Mouse (Mus musculus) thymus, postnatal 0 days (tissue): ENCODE data around the gene Gng3. TPM values are rescaled to one million over a fixed set of nuclear protein-coding genes. Genes with fewer than 3 reads are reported as not detected.
"Not testable (repeated sequence)": the region's sequence is repeated elsewhere in the genome, so short reads cannot be mapped to it uniquely, and the experiment has no call there.

Experiments
- DNase-seq: peaks from one replicate; pipeline ENCODE4 v3.0.0-alpha.2; 2015; ENCODE audit warnings: low spot score
- polyA plus RNA-seq: library from polyadenylated mRNA; unstranded; fragments of >200 nt; fragmentation: Nextera tagmentation; extraction: Ambion mirVana; gene quantifications from 2 replicates; pipeline ENCODE4 v1.2.1, GENCODE M21; 2015

The Gng3 gene
- polyA plus RNA-seq: 0.36 and 0.66 TPM in 2 replicates

DNA sequence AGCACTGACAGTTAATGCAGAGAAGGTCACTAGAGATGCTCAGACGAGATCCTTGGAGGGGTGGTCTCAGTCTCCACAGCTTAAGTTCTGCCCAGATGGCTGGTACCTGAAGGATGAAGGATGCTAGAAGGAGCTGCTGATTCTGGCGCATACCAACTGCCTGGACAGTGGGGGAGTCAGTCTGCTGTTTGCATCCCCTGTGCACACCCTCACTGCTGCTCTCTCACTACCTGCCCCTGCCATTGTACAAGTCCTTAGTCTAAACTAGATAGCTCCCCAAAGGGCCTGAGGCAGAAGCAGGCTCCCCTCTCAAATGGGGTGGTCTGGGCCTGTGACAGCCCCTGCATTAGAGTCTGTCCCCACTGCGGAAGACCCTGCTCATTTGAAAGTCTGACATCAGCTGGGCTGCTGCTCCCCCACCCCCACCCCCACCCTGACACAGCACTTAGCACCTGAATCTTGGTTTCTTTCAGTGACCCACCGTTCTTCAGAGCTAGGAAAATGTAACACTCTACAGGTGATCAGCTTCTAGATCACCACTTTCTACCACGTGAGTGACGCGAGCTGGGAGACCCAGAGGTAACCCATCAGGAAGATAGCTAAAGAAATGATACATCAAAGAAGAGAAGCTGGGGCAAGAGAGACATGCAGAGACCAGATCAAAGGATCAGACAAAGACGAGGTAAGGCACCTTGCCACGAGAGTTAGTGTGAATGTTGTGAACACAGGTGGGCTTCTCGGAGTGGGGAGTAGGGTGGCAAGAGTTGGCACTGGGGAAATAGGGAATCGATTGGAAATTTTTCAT lies at the start of gene Gng3:
Gng3 (minus strand) TSS at position 92 of the 805 bp plus-strand sequence.
- DNase-seq: no peak

DNA sequence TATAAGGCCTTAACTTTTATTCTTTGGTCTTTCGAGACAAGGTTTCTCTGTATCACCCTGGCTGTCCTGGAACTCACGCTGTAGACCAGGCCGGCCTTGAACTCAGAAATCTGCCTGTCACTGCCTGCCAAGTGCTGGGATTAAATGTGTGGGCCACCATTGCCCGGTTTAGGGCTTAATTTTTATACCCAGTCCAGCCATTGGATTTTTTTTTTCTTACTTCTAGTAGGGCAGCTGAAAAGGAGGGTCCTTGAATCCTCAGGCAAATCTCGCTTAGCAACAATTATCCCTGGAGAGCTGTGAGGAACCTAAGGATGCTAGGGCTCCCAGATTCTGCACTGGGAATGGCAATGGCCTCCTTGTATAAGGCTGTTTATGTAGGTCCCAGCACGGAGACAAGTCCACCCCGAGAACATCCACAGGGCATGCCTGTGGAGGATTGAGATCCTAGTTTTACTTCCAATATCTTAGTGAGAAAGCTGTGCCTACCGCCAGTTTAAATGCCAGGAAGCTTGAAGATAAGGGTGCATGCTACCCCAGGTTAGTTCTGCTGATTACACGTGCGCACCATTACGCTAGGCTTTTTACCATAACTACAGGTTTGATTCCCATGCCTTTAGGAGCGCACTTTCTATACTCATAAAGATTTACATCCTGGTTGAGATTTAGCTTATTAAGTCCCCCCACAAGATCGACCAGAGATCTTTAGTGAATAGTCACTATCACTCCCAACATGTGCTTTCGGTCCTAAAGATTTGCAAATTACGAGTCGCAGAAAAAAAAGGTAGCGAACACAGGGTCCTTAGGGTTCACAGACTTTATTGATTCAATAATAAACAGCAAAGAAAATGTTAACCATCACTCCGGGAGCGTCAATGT lies 48.8 kb upstream of the Gng3 start:
- DNase-seq: no peak

DNA sequence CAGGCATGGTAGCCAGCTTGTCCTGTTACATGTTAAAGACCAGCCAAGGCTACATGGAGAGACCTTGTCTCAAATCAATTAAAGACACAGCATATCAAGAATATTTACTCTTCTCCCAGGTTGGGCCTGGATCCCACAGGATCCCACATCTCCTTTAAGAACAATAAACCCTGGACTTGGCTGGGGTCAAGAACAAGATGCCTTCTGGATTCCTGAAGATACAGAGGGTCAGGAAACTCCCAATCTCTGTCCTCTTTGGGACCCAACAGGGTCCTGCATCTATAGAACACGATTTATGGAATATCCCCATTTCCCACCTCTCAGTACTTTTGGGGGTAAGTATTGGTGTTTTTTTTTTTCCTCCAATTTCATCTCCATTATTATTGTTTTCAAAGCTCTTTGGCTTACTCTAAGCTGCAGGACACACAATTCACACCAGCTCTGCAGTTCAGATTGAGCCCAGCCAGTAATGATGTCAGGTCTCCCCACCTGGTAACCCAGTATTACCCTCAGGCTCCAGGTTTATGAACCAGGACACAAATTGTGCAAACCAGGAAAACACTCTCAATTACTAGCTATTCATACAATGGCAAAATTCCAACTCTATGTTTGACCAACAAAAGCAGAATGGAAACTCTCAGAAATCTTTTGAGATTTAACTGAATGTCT lies 48.1 kb upstream of the Gng3 start:
- no peak for DNase-seq

DNA sequence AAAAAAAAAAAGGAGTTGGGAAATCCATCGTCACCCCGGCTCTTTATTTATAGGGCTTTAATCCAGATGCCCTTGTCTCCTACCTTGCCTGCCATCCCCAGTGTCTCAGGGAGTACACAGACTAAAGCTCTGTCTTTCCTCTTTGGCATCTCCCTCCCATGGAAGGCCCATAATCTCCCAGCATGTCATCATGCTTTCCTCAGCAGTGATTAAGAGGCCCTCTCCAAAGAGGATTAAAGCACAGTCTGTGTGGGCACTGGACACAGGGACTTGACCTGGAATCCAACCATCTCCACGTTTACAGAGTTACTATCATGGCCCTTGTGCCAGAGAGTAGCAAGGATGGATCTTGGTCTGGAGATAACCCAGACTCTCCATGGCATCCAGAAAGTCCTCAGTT lies 44.6 kb upstream of the Gng3 start, which contains the start of the genes Lbhd1 and Gm49403:
Lbhd1 (plus strand) TSS at position 117 of the 400 bp plus-strand sequence.
Gm49403 (plus strand) TSS at position 315 of the 400 bp plus-strand sequence.
- DNase-seq: no peak

DNA sequence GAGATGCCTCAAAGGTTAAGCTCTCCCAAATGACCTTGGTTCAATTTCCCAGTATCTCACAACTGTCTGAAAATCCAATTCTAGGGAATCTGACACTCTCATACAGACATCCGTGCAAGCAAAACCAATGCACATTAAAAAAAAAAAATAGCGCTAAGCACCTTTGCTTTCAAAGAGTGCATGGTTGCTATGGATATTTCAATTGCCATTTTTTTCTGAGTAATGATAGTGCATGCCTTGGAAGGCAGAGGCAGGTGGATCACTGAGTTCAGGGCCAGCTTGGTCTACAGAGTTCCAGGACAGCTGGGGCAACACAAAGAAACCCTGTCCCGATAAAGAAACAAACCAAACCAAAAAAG lies 42.0 kb upstream of the Gng3 start:
- no peak for DNase-seq

DNA sequence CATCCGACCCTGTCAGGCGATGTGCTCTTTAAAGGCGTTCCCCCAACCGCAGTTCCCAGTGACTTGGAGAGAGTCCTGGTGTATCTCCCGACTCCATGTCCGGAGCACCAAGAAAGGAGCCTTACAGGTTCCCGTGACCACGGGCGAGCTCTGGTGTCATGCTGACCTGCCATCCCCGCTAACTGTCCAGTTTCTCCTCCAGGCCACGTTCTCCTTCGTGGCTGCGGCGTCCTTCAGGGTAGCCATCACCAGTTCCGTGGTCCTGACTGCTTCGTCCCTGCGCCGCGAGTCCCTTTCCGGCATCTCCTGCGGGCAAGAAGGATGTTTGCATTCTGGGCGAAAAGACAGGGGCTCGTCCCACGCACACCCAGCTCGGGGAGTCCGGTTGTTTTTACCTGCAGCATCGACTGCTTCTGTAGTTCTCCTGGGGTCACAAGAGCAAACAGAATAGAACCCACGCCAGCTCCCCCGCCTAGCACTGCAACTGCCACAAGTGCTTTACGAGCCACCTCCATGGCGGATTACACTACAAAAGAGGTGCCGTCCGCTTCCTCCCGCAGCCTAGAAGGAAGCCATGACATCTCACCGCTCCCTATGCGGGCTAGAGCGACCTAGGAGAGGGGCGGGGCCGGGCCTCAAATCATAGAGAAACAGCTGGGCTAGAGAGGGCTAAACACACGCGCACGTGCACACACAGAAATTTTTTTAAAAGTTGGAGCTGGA lies 41.5 kb upstream of the Gng3 start, which contains the start of gene Uqcc3:
Uqcc3 (minus strand) TSS at position 613 of the 723 bp plus-strand sequence.
- DNase-seq: peak; percentile 92

DNA sequence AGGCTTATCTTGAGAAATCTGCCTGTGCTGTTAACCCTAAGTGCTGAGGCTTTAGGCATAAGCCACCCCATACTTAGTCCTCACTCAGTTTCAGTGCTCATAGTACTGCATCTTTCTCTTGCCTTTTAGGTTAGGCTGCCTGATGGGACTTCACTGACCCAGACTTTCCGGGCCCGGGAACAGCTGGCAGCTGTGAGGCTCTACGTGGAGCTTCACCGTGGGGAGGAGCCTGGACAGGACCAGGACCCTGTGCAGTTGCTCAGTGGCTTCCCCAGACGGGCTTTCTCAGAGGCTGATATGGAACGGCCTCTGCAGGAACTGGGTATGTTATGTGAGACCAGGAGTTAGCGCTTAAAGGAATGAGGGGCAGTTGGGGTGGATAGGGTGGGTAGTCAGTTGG lies 36.0 kb upstream of the Gng3 start:
- DNase-seq: no peak

DNA sequence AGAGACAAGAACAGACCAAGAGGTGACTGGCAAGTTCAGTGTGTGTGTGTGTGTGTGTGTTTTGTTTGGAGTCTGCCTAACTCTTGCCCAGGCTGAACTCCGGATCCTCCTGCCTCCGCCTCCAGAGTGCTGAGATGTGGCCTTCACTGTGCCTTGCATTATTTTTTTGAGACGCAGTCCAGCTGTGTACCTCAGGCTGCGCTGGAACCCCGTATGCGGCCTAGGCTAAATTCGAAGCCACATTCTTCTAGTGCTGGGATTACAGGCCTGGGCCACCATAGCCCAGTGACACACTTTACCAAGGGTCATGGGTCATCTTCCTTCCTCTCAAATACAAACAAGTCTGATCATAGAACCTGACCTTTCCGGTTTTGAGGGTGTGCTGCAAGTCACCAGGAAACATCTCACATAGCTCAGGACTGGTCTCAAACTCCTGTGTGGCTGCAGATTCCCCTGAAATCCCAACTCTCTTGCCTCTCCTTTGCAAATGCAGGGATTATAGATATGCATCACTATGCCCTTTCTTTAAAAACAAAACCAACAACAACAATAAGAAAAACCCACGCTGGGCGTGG lies 33.4 kb upstream of the Gng3 start:
- DNase-seq: no peak

DNA sequence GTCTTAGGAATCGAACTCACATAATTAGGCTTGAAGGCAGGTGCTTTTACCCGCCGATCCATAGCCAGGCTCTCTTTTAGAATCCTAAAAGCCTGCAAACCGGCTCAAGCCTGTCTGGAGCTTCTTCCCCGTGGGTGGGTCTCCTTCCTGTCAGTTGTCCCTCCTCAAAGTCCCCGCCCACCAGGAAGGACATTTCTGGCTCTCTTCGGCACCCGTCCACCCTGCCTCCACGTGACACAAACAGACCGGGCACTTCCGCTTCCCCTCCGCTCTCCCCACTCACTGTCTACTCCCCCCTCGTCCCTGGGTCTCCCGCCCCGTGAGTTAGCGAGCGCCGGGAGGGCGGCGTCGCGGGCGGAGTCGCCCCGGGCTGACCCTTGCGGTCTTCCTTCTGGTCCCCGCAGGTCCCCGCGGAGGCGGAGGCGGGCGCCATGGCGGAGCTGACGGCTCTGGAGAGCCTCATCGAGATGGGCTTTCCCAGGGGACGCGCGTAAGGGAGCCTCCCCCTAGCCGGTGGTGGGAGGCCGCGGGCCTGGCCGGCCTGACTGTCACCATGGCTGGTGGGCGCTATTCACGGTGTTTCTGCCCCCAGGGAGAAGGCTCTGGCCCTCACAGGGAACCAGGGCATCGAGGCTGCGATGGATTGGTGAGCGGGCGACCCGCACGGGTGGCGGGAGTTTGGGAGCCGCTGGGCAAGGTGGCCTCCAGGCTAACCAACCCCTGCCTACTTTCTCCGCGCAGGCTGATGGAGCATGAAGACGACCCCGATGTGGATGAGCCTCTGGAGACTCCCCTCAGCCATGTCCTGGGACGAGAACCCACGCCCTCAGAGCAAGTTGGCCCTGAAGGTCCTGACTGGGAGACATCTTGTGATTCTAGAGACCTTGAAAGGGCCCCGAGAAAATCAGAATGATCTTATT lies 32.5 kb upstream of the Gng3 start, which contains the start of gene Ubxn1:
Ubxn1 (plus strand) TSS at position 230 of the 920 bp plus-strand sequence.
- peak; percentile 96 for DNase-seq

DNA sequence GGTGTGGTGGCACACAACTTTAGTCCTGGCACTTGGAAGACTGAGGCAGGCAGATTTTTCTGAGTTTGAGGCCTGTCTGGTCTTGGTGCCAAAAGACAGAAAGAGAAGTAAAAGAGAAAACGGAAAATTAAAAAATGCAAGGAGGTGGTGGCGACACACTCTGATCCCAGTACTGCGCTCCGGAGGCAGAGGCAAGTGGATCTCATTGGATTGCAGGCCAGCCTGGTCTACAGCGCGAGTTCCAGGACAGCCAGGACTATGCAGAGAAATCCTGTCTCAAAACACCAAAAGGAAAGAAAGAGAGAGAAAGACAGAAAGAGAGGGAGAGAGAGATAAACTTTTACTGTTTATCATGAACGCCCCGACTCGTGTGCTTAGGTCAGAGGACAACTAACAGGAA lies 31.8 kb upstream of the Gng3 start:
- no peak for DNase-seq

DNA sequence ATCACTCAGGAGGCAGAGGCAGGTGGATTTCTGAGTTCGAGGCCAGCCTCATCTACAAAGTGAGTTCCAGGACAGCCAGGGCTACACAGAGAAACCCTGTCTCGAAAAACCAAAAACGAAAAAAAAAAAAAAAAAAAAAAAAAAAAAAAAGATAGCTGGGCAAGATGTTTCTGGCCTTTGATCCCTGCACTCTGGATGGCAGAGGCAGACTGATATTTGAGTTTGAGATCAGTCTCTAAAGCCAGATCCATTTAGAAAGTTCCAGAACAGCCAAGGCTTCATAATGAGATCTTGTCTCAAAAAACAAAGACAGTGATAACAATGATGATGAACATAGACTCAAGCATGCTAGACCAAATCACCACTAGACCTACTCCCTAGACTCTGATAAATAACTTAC lies 31.4 kb upstream of the Gng3 start:
- DNase-seq: not testable (repeated sequence)

DNA sequence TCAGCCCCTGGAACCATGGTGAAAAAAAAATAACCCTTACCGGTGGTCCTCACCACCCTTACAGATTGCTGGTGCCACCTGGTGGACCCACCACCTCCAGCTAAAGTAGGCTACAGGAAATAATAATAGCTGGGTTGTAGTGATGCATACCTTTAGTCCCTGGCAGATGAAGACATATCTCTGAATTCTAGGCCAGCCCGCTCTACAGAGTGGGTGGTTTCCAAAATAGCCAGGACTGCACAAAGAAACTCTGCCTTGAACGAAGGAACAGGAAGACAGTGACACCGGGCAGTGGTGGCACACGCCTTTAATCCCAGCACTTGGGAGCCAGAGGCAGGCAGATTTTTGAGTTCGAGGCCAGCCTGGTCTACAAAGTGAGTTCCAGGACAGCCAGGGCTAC lies 25.3 kb upstream of the Gng3 start:
- DNase-seq: no peak

DNA sequence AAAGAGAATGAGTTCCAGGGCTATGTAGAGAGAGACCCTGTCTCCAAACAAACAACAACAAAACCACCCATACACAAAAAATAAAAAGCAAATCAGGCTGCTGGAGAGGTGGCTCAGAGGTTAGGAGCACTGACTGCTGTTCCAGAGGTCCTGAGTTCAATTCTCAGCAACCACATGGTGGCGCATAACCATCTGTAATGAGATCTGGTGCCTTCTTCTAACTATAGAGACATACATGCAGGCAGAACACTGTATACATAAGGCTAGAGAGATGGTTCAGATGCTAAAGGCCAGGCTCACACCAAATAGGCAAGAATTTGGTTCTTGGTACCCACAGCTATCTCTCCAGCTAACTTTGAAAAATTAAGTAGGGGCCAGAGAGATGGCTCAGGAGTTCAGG lies 20.0 kb upstream of the Gng3 start:
- DNase-seq: peak; percentile 64

DNA sequence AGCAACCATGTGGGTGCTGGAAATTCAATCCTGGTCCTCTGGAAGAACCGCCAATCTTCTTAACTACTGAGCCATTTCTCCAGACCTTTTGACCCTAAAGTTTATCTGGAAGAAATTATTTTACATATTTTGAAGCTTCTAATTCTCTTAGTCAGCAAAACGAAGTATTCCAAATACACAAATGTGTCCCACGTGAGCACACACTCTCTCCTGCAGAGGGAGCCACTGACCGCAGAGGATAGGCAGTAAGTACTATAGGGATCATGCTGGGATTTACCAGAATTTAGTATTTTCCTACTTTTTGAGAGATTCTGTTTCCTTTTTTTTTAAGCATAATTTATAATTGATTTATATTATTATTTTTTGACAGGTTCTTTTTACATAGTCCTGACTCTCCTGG lies 18.7 kb upstream of the Gng3 start:
- DNase-seq: peak; percentile 54

DNA sequence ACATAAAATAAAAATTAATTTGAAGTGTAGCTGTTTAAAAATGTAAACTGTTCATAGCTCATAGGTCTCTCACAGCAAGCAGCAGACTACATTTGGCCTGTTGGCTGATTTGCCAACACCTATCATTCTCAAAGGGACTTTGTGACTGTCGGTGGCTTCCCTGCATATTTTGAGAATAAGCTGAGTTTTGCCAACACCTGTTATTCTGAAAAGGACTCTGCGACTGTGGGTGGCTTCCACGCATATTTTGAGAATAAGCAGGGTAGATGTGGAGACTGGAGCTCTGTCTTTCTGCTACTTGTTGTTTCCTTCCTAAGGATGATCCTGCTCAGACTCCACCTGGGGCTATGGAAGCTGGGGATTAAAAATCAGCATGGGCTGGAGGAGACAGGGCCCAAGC lies 14.1 kb upstream of the Gng3 start:
- no peak for DNase-seq

DNA sequence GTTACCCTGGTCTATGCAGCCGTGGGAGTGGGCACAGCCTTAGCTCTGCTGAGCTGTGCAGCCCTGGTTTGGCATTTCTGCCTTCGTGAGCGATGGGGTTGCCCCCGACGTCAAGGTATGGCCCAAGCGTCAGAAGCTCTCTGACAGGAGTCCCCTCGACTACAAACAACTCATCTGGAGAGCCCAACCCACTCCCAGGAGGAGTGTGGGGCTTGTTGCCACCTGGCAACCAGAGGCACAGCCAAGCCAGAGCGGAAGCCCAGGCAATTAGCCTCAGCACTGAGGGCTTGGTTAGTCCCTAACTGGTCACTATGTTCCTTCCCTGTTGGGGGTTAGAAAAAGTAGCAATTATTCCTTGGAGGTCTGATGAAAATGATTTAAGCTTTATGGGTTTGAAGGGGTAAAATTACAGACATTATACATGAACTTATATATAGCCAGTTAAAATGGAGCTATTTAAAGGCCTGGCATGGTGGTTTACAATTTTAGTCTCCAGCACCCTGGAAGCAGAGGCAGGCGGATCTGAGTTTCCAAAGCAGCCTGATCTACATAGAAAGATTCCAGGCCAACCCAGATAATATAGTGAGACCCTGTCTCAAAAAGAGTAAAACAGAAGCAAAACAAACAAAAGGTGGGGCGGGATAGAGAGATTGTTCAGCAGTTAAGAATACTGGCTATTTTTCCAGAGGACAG lies 13.4 kb upstream of the Gng3 start:
- DNase-seq: no peak

DNA sequence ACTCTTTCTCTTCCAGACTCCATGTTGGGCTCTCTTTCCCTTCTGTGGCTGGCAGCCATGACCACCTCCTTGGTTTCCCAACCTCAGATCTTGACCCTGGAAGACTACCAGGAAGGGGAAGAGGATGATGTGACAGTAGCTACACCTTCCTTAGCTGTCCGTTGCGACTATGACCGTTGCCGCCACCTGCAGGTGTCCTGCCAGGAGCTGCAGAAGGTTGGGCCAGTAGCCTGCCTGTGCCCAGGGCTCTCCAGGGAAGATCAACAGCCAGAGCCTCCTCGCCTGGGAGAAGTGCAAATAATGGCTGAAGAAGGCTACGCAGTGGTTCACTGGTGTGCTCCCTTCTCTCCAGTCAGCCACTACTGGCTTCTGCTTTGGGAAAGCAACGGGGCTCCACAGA lies 12.6 kb upstream of the Gng3 start:
- DNase-seq: no peak

DNA sequence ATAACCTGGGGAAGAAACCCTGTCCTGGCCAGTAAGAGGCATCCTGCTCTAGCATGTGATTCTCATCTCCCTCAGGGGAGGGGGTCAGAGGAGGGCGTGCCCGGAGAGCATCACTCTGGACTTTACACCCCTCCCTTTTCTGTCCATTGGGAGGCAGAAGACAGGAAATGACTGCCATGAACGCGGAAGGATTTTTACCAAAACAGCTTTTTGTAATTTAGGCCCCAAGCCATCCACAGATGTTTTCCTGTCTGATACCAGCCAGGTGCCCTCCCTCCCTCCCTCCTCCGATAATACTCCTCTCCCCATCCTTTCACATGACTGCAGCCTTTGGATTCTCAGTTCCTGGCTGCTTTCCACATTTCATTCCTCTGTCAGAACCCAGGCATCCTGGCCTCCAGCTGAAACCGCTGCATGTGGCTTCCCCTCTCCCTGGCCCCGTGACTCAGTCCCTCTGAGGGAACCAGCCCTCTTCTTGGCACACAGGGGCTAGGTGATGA lies 11.5 kb upstream of the Gng3 start, which contains the start of gene Lrrn4cl:
Lrrn4cl (plus strand) TSS at position 367 of the 500 bp plus-strand sequence.
- no peak for DNase-seq
